Mouse (Mus musculus) heart, embryonic 14.5 days (tissue): ENCODE measurements around the gene H2al1e. TPM values are rescaled to one million over a fixed set of nuclear protein-coding genes. Genes with fewer than 3 reads are reported as not detected.
"Not testable (repeated sequence)": the region's sequence is repeated elsewhere in the genome, so short reads cannot be mapped to it uniquely, and the experiment has no call there.

Experiments
- ATAC-seq: fragments of 200-750 bp; cut with Nextera tagmentation; 2 replicates; pipeline ENCODE4 v1.8.0; 2017; ENCODE audit warnings: low read depth, moderate TSS enrichment; ENCODE audit not compliant: insufficient number of reproducible peaks, insufficient read depth, low FRiP score
- H3K27ac ChIP-seq, 2 experiments: fragments of 200-500 bp in 1 of 2; fragments of 300-500 bp in 1 of 2; sonication (generic) in 1 of 2; replicated peaks in 1 of 2; 2 replicates each; pipeline ENCODE4 v1.5.1; 2012 to 2014; ENCODE audit warnings: low read depth in 2 of 2, low read length in 2 of 2, control low read depth in 1 of 2, mild to moderate bottlenecking in 1 of 2, mixed read lengths in 1 of 2; ENCODE audit not compliant: control insufficient read depth in 1 of 2, insufficient read depth in 1 of 2
- H3K27me3 ChIP-seq: fragments of 300-500 bp; sonication (generic); 2 replicates; pipeline ENCODE4 v1.6.1; 2014; ENCODE audit warnings: mild to moderate bottlenecking, low read length, control low read depth; ENCODE audit not compliant: control insufficient read depth, insufficient read depth
- H3K36me3 ChIP-seq: fragments of 300-500 bp; sonication (generic); 2 replicates; pipeline ENCODE4 v1.6.1; 2014; ENCODE audit warnings: mild to moderate bottlenecking, control low read depth, low read length, mixed read lengths; ENCODE audit not compliant: control insufficient read depth, insufficient read depth
- H3K4me1 ChIP-seq, 2 experiments: fragments of 200-500 bp in 1 of 2; fragments of 300-500 bp in 1 of 2; sonication (generic) in 1 of 2; 2 replicates each; pipeline ENCODE4 v1.6.1; 2012 to 2014; ENCODE audit warnings: low read length in 2 of 2, control low read depth in 1 of 2, mixed read lengths in 1 of 2; ENCODE audit not compliant: control insufficient read depth in 2 of 2, insufficient read depth in 2 of 2
- H3K4me2 ChIP-seq: fragments of 300-500 bp; sonication (generic); 2 replicates; pipeline ENCODE4 v1.6.1; 2014; ENCODE audit warnings: mild to moderate bottlenecking, low read length
- H3K4me3 ChIP-seq, 2 experiments: fragments of 200-500 bp in 1 of 2; fragments of 300-500 bp in 1 of 2; sonication (generic) in 1 of 2; 2 replicates each; pipeline ENCODE4 v1.5.1; 2012 to 2014; ENCODE audit warnings: low read length in 2 of 2, mild to moderate bottlenecking in 2 of 2, control low read depth in 1 of 2, low read depth in 1 of 2, moderate library complexity in 1 of 2; ENCODE audit not compliant: control insufficient read depth in 1 of 2, insufficient read depth in 1 of 2
- H3K9ac ChIP-seq: fragments of 300-500 bp; sonication (generic); 2 replicates; pipeline ENCODE4 v1.6.1; 2014; ENCODE audit warnings: mild to moderate bottlenecking, low read length
- H3K9me3 ChIP-seq: fragments of 300-500 bp; sonication (generic); 2 replicates; pipeline ENCODE4 v1.6.1; 2016; ENCODE audit warnings: low read length, control low read depth; ENCODE audit not compliant: control insufficient read depth
- WGBS: fragments of 180-500 bp; shearing (Covaris S2); extraction: QIAGEN DNeasy Blood & Tissue Kit; methylation state at CpG from one replicate; pipeline ENCODE4 v1.1.7; 2014; 5-methylcytosine and 5-hydroxymethylcytosine counted together
- polyA plus RNA-seq: library from polyadenylated mRNA; unstranded; fragments of >200 nt; fragmentation: Nextera tagmentation; extraction: Ambion mirVana; gene quantifications from 2 replicates; pipeline ENCODE4 v1.2.1, GENCODE M21; 2014

Gene H2al1e
- polyA plus RNA-seq, 1 experiment from 2014 or later = not detected

GRCm38 (mm10) chrX:11289244-11289643 lies 22.5 kb upstream of the H2al1e start:
- no peaks in the 10 kb centered on the region for H3K9me3 ChIP-seq
- peaks cover 4% of the 10 kb centered on the region; the same call in 1 of the 2 replicates for H3K27me3 ChIP-seq
- H3K9ac ChIP-seq = no peak overlapping the region
- ATAC-seq = no peak
- no peak overlapping the region for H3K4me3 ChIP-seq
- no peak overlapping the region for H3K4me2 ChIP-seq
- peaks cover 0 to 5% of the 10 kb centered on the region in 2 experiments; a peak in 2 of 4 replicates for H3K4me1 ChIP-seq
- WGBS = 66% methylated on average over 4 of the region's 4 CpGs
- H3K36me3 ChIP-seq = no peaks in the 10 kb centered on the region
- H3K27ac ChIP-seq = no peak overlapping the region

GRCm38 (mm10) chrX:11298957-11299356 lies 12.8 kb upstream of the H2al1e start, which contains the start of gene H2al1a:
Gene H2al1a, plus strand, starts transcription at chrX:11299257.
- H3K27ac ChIP-seq, H3K4me3 ChIP-seq, H3K4me1 ChIP-seq, H3K9me3 ChIP-seq, H3K36me3 ChIP-seq, ATAC-seq, H3K4me2 ChIP-seq, H3K27me3 ChIP-seq, H3K9ac ChIP-seq: not testable (repeated sequence)
- WGBS = no CpG with 5 or more reads among the region's 3 CpGs

- H3K27me3 ChIP-seq, ATAC-seq, H3K36me3 ChIP-seq, H3K4me1 ChIP-seq, H3K4me3 ChIP-seq, H3K9me3 ChIP-seq, H3K4me2 ChIP-seq, H3K27ac ChIP-seq, H3K9ac ChIP-seq: not testable (repeated sequence)
- 75% methylated on average over 1 of the region's 3 CpGs for WGBS
Measured at GRCm38 (mm10) chrX:11302132-11302531, 9.6 kb upstream of the H2al1e start, which contains the start of gene H2al1b. Gene H2al1b, plus strand, starts transcription at chrX:11302432.

- not testable (repeated sequence) for H3K4me2 ChIP-seq, H3K27me3 ChIP-seq, H3K9me3 ChIP-seq, H3K4me1 ChIP-seq, H3K36me3 ChIP-seq, ATAC-seq, H3K9ac ChIP-seq, H3K27ac ChIP-seq, H3K4me3 ChIP-seq
- 86% methylated on average over 1 of the region's 6 CpGs for WGBS
Measured at GRCm38 (mm10) chrX:11305355-11305754, 6.4 kb upstream of the H2al1e start, which contains the start of gene H2al1c. Gene H2al1c, plus strand, starts transcription at chrX:11305655.

GRCm38 (mm10) chrX:11308524-11308923 lies 3.2 kb upstream of the H2al1e start, which contains the start of gene H2al1d:
Gene H2al1d, plus strand, starts transcription at chrX:11308824.
- not testable (repeated sequence) for H3K4me1 ChIP-seq, H3K27me3 ChIP-seq, H3K9me3 ChIP-seq, H3K36me3 ChIP-seq, H3K4me3 ChIP-seq, H3K27ac ChIP-seq, H3K4me2 ChIP-seq, H3K9ac ChIP-seq, ATAC-seq
- no CpG with 5 or more reads among the region's 6 CpGs for WGBS

- H3K9ac ChIP-seq, ATAC-seq, H3K27me3 ChIP-seq, H3K4me3 ChIP-seq, H3K36me3 ChIP-seq, H3K4me2 ChIP-seq, H3K27ac ChIP-seq, H3K9me3 ChIP-seq, H3K4me1 ChIP-seq: not testable (repeated sequence)
- WGBS = no CpG with 5 or more reads among the region's 6 CpGs
Measured at GRCm38 (mm10) chrX:11314858-11315257, 3.1 kb downstream of the H2al1e start, which contains the start of gene H2al1f. Gene H2al1f, plus strand, starts transcription at chrX:11315158.

- H3K27ac ChIP-seq, ATAC-seq, H3K9me3 ChIP-seq, H3K4me2 ChIP-seq, H3K36me3 ChIP-seq, H3K4me3 ChIP-seq, H3K4me1 ChIP-seq, H3K27me3 ChIP-seq, H3K9ac ChIP-seq: not testable (repeated sequence)
- no CpG with 5 or more reads among the region's 3 CpGs for WGBS
Measured at GRCm38 (mm10) chrX:11317956-11318355, 6.2 kb downstream of the H2al1e start, which contains the start of gene H2al1g. Gene H2al1g, plus strand, starts transcription at chrX:11318256.

- H3K4me2 ChIP-seq, H3K36me3 ChIP-seq, H3K27me3 ChIP-seq, H3K4me3 ChIP-seq, H3K4me1 ChIP-seq, H3K27ac ChIP-seq, ATAC-seq, H3K9me3 ChIP-seq, H3K9ac ChIP-seq: not testable (repeated sequence)
- WGBS = no CpG with 5 or more reads among the region's 6 CpGs
Measured at GRCm38 (mm10) chrX:11321192-11321591, 9.5 kb downstream of the H2al1e start, which contains the start of gene H2al1h. Gene H2al1h, plus strand, starts transcription at chrX:11321492.
